Mouse (Mus musculus): ENCODE data around the gene Hmox2.
"Not testable (repeated sequence)": the region's sequence is repeated elsewhere in the genome, so short reads cannot be mapped to it uniquely, and the experiment has no call there.

Hmox2 gene

DNA sequence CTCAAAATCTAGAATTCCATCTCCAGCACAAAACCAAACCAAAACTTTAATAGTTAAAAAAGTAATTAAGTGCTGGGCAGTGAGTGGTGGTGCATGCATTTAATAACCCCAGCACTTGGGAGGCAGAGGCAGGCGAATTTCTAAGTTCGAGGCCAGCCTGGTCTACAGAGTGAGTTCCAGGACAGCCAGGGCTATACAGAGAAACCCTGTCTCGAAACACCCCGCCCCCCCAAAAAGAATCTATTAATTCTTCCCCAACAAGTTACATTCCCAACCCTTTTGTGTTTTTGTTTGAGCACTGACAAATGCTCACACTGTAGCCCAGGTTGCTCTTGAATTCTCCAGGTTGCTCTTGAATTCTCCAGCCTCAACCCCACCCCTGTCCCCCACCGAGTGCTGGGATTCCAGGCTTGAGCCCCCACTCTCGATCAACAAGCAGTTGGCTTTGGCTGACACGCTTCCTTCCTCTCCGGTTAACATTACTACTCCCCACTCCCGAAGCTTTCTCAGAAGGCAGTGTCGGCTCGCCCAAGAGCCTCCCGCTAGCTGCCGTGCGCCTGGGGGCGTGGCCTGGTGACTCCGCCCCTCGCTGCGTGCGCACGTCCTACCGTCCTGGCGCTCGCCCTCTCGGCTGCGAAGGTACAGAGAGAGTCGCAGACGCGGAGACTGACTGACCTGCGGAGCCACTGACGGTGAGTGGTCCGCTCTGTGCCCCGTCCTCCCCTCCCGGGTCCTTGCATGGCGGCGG lies at the start of gene Hmox2:
TSS of gene Hmox2 (plus strand) at position 582 of the 748 bp plus-strand sequence.
- DNase-seq (ENCODE audit: low read depth, low spot score) = peak; percentile 89

DNA sequence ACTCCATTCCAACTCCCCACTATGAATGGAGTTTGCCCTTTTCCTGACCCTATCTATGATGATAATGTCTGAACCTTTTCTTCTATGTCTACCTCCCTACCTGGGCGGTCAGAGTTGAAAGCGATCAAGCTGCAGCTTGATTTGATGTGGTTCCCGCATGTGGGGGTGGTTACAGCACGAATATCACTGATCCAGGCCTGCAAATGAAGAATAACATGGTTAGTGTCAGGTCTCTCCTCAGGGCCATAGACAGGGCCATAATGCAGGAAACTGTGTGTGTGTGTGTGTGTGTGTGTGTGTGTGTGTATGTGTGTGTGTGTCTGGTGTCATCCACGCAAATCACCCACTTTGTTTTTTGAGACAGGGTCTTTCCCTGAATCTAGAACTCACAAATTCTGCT lies 49.3 kb upstream of the Hmox2 start:
- no peak for DNase-seq (ENCODE audit: low read depth, low spot score)

DNA sequence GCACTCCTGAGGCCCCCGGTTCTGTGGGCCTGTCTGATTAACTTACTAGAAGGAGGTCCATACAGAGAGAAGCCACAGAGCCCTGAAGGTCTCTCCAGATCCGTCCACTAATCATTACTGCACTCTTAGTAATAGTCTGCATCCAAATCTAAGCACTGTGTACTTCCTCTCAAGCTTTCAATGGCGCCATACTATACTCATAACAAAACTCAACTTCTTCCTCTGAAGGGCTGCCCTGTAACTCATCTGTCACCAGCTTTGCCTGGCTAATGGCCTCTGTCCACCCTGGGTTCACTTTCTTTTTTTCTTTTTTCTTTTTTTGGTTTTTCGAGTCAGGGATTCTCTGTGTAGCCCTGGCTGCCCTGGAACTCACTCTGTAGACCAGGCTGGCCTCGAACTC lies 48.1 kb upstream of the Hmox2 start:
- DNase-seq (ENCODE audit: low read depth, low spot score) = no peak

DNA sequence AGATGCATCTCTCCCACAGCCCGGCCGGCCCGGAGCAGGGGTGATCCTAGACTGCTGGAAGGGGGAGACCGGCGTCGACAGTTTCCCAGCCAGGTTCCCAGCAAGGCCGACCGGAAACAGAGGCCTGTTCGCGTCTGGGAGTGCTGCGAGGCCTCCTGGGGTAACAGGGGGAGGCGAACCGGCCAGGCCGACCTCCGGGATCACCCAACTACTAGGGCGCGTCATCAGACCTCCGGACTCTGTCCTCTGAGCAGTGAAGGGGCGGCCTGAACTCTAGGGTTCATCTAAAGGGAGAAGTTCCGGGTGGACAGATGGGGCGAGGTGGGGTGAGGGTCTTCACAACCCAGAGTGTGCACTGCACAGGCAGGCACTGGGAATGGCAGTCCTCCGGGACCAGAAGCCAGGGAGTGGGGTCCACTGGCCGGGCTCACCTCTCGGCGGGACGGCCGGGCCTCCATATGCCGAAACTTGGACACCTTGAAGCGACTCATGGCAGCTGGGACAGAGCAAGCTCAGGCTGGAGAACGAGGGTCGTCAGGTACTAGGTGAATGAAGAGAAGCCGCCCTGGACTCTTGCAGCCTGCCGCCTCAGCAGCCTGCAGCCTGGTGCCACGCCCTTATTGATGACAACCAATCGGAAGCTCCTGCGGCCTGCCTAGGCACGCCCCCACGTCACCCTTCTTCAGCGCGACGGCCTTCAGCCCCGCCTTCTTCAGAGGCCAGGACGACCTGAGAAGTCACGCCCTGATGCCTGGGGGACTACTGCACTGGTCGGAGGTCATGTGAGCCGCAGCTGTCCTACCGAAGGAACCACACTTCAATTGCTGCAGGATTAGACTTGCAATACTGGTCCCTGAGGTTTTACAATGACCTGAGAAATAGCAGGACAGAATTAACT lies 46.8 kb upstream of the Hmox2 start, which contains the start of gene Coro7:
TSS of gene Coro7 (minus strand) at position 657 of the 898 bp plus-strand sequence.
- DNase-seq (ENCODE audit: low read depth, low spot score) = peak; percentile 98

DNA sequence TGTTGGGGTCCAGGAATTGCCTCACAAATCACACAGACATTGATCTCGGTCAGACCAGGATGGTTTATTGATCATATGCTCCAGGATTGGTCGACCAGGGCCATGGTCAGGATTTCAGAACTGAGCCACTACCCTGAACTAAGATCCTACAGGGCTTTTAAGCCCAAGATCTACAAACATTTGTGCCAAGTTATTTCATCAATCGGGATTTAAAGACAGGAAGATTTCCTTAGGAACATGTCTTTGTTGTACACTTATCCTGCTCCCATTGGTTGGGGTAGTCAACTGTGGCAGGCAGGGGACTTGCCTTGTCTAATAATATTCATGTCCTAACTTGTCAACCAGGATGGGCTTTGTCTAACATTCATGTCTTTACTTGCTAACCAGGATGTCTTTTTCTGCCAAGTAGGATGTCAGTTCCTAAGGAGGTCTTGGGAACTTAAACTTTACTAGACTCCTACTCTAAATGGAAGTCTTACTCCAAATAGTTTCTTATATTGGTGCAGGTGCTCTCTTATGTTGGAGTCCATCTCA lies 45.2 kb upstream of the Hmox2 start:
- not testable (repeated sequence) for DNase-seq (ENCODE audit: low read depth, low spot score)

DNA sequence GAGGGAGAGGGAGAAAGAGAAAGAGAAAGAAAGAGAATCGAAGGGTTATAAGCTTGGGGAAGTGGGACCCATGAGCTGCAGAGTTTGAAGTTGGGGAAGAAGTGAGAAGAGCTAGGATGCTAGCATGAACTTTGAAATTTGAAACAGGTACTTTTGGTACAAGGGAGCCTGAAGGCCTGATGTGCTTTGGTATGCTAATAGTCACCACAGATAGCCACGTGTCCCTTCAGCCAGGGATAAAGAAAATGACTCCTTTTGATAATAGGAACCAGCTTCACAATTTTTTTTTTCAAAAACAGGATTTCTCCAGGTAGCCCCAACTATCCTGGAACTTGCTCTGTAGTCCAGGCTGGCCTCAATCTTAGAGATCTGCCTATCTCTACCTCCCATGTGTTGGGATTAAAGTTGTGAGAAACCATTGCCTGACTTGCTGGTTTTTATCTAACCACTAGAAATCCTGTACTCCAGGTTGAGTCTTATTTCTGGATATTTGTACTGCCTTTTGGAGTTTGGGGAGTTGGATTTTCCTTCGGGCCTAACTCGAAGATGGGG lies 43.5 kb upstream of the Hmox2 start:
- DNase-seq (ENCODE audit: low read depth, low spot score) = peak; percentile 31

DNA sequence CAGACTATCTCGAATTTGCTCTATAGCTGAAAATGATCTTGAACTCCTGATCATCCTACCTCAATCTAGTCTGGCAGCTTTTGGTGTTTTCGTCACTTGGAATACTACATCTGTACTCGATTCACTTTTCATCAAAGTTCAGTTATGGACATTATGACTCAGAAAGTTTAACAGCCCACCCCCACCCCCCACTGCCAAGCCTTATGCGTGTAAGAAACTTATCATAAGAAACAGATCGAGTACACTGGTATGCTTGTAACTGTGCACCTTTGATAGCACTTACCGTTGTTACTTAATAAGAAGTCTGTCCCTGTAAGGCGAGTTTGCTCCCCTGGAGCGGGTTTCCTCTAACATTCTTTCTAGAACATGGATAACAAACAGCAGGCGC lies 43.0 kb upstream of the Hmox2 start:
- no peak for DNase-seq (ENCODE audit: low read depth, low spot score)

DNA sequence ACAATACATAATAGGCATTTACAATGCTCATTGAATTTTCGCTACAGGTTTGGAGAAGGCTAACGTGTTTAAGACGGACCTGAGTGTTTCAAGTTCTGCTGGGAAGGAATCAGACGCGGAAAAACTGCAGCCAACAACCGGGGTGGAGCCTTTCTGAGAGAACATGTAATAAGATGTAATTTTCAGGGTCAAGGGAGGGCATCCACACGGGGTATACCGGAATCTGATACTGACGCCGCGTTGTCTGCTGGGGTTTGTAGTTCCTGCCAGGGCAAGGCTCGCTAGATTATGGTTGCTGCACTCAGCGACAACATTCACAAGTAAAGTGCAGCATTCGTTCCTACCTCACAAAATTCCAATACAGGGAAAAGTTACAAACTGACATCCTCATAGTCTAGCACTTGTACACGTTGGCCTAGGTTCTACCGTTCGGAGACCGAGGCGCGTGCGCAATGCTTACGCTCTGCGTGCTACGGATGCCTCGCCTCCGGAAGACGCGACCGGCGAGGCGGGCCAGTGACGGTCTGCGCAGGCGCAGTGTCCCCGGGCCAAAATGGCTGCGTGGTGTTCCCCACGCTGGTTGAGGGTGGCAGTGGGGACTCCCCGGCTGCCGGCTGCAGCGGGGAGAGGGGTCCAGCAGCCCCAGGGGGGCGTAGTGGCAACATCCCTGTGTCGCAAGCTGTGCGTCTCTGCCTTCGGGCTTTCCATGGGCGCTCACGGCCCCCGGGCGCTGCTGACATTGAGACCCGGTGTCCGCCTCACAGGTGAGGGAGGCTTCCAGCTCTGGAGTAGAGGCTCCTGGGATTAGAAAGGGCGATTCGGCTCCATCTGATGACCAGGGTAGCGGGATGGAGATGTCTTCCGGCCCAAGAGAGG lies 42.3 kb upstream of the Hmox2 start:
- peak; percentile 96 for DNase-seq (ENCODE audit: low read depth, low spot score)

DNA sequence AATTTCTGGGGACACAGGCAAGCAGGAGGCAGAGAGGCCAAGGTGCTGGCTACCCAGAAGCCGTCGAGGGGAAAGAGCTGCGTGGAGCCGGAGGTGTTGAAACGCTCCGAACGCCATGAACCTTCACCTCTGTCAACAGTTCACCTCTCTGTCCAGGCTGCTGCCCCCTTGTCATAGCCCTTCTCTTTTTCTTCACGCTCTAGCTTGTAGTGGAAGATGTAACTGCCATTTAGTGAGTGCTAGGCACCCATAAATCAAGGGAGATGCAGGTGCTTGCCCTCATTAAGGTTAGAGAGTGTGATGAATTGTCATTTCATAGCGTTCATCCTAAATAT lies 41.7 kb upstream of the Hmox2 start:
- DNase-seq (ENCODE audit: low read depth, low spot score) = no peak

DNA sequence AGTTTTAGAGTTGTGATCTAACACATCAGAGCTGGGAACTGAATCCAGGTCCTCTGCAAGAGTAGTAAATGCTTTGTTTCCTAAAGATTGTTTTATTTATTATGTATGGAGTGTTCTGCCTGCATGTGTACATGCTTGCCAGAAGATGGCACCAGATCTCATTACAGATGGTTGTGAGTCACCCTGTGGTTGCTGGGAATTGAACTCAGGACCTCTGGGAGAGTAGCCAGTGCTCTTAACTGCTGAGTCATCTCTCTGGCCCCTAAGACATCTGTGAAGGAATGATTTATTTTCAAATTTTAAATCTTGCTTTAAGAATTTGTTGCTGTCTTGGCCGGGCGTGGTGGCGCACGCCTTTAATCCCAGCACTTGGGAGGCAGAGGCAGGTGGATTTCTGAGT lies 36.8 kb upstream of the Hmox2 start:
- DNase-seq (ENCODE audit: low read depth, low spot score) = peak; percentile 75

DNA sequence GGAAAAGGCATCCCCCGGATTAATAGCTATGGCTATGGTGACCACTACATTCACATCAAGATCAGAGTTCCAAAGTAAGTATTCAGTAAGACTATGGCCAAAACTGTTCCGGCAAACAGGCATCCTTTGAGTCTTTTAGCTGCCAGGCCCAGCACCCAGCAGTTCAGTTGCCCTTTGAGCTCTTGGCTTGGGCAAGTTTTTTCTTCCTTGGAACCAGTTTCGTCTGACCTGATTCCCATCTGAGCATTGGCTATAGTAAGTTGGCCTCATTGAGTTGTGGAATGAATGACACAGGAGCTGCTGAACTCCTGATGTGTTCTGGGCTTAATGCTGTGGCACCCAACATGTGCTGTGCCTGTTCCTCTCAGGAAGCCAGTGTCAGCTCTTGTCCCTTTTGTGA lies 24.9 kb upstream of the Hmox2 start:
- DNase-seq (ENCODE audit: low read depth, low spot score) = no peak

DNA sequence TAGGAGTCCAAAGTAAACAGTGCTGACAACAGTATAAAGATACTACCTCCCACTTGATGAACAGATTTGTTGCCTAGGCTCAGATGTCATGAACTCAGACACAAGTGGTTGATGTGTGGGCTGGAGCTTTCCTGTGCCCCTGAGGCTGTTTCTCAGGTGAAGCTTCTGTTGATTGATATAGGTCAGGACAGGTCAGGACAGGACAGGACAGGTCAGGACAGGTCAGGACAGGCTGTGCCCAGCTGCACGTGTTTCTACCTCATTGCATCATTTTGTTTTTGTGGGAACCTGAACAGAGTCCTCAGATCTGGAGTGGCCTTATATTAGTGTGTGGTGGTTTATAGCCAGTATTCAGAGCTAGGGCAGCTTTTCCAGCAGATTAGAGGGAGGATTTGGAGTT lies 23.5 kb upstream of the Hmox2 start:
- no peak for DNase-seq (ENCODE audit: low read depth, low spot score)

DNA sequence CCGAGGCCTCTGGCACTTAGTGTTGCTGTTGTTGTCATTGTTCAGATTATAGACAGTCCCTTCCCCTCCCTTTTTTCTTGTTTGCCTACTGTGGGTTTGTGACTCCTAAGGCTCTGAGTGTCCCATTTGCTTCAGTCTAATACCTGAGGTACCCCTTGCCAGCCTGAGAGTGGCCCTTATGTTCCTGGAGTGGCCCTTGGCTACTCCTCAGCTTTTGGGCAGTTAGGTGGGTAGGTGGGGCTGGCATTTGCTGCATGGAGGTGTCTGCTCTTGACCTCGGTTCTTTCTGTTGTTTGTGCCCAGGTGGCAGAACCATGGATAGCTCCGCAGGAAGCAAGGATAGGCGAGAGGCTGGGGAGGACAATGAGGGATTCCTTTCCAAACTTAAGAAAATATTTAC lies 20.6 kb upstream of the Hmox2 start:
- DNase-seq (ENCODE audit: low read depth, low spot score) = no peak

DNA sequence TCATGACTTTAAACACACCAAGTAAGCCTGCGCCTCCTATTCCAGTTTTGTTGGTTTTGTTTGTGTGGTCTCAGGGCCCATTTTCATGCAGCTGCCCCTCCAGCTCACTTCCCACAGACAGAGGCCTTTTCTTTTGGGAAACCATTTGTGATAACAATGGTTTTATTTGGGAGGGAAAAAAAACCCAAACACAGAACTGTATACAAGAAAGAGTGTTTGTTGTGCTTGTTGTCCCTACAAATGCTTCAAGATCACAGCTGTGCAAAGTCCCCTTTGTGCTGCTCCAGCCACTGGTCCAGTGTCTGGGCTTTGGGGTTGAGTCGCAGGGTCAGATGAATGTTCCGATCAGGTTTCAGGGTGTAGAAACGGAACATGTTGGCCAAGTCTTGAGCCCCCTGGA lies 15.0 kb upstream of the Hmox2 start:
- DNase-seq (ENCODE audit: low read depth, low spot score) = no peak

DNA sequence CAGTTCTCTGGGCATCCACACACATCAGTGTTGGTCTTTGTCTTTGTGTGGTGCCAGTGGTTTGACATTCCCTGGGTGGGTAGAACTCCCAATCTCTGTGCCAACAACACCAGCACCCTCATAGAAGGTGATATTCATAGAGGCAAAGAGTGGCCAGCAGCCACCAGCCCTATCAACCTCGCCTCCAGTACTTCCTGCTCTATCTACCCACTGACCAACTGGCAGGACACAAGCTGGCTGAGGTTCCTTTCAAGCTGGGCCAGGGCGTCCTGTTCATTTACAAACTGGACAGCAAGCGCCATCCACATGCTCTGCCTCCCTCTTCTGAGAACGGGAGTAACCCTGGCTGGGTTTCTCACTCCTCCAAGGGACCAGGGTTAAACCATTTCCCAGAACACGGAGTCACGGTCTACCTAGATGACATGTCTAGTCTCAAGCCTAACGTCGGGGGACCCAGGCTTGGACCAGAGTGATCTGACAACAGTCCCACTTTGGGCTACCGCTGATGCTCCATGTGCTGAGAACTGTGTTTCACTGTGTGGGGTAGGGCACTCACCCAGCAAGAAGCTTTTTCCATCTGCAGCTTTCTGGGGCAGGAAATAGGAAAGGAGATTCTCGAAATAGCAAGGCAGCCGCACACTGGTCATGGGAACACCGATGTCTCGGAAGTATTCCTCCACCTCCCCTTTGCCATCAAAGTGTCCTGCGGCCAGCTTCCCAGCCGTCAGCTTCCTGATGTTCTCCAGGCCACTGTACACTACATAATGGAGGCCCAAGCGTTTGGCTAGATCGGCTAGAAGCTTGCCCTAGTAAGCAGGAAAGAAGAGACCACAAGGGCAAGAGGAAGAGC lies 12.1 kb upstream of the Hmox2 start:
- no peak for DNase-seq (ENCODE audit: low read depth, low spot score)

DNA sequence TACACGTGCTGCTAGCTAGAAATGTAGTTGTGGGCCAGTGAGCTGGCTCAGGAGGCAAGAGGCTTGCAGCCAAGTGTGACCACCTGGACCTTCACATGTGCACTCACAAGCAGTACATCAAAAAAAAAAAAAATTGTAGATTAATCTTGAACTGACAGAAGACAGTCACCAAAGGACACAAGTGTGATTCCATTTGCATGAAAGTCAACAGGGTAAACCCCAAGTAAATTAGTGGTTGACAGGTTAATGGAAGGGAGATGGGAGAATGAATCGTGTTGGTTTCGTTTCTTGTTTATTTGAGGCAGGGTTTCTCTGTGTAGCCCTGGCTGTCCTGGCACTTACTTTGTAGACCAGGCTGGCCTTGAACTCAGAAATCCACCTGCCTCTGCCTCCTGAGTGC lies 8.3 kb upstream of the Hmox2 start:
- no peak for DNase-seq (ENCODE audit: low read depth, low spot score)

DNA sequence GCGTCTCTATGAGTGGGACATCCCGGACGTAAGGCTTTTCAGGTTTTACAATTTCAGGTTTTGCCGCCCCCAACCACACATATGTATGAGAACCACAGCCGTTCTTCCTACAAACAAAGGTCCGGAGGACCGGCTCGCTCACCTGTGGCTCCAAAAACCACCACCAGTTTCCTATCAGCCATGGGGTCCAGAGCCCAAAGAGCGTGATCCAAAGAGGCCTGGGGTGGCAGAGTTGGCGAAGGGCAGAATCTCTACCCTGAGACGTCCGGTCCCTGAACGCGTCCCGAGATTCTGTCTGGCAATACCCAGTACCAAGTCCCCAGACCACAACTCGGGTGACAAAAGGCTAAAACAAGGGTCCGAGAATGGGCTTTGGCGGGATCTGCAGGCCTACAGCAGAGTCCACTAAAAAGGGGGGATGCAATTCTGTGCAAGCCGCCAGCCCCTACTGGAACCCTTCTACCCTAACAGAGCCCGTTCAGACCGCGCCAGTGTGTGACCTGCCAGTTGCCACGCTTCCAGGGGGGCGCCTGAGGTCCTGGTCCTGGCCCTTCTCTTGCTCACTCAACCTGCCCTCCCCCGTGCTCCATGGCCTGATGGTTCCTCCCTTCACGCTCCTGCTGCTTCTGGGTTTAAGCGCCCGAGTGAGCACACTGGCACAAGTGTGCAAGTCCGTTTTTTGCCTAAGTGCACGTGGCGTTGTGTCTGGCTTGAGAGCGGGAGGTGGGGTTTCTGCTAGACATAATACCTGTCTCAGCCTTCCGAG lies 7.2 kb upstream of the Hmox2 start, which contains the start of gene Nmral1:
TSS of gene Nmral1 (minus strand) at position 604 of the 766 bp plus-strand sequence.
- DNase-seq (ENCODE audit: low read depth, low spot score) = peak; percentile 84

DNA sequence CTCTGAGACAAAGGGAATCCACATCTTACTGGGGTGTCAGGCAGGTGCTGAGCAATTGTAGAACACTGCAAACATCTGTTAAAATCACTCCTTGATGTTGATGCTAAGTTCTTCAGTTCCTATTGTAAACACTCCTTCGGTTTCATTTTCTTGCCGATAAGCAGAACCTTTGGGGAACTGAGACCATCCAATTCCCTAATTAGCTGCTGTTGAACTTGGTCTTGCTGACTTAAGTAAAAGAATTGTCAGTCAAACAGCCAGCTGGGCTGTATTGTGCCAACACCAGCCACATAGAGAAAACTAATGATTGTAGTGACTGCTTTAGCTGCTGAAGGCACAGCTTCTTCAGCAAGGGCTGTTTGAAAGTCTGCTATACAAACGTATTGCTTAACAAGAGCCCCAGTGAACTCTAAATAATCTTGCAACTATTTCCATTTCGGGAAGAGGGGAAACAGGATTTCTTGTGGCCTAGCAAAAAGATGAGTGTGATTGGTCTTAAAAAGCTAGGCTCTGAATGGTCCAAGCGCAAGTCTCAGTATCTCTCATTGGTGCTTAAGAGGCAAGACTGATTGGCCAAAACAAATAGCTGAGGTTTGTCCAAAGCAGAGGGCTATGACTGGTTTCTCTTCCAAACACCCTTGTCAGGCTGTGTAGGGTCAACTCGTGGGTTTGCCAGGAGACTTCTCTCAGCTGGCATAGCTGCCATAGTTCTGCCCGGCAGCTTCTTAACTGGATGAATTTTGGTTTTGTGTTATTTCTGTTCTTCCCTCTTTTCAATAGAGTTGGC lies 3.8 kb upstream of the Hmox2 start:
- DNase-seq (ENCODE audit: low read depth, low spot score) = no peak

DNA sequence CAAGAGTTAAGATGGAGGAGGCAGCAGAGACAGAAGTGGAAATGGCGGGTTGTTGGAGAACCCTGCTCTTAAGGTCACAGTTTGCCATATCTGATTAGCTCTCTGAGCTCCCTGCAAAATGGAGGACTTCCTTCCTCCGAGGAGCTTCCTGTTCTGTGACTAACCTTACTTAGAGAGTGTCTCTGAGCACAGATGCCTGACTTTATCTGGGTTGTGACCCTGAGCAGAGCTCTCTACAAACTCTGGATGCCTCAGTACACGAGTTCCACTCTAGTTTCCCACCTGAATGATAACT lies 3.3 kb upstream of the Hmox2 start:
- DNase-seq (ENCODE audit: low read depth, low spot score) = no peak

Measured in 3T3-L1 (cell line).